In genomic region chr13:109922782-109923181, GRCm38 (mm10) we compare ENCODE assay signal across 13 mouse cellular contexts.
DNase-seq lines count a peak whose midpoint lies in the region; ATAC-seq lines count a peak whose summit lies in the region.
"Had no signal": no experiment of that assay in that cellular context is flagged by ENCODE, and none has a peak within 500 bp of the region (broad histone marks: within the 10 kb centered on the region; RNA-seq: fewer than 3 reads in every experiment).

No protein-coding gene starts in this region.

- no peak overlapping the region for H3K27ac ChIP-seq in kidney, embryonic 16.5 days (ENCODE audit: low read length)
- H3K27ac ChIP-seq: embryonic facial prominence, embryonic 10.5 days; heart, embryonic 10.5 days; midbrain, embryonic 12.5 days had no signal

- H3K9ac ChIP-seq in kidney, embryonic 16.5 days (replicated peaks; ENCODE audit: low read length), result no peak overlapping the region
- H3K9ac ChIP-seq: midbrain, embryonic 12.5 days had no signal

- H3K4me3 ChIP-seq in kidney, embryonic 16.5 days (ENCODE audit: low read length), result no peak overlapping the region
- H3K4me3 ChIP-seq in megakaryocyte, embryonic 14.5 days (replicated peaks), result peak overlapping the region; percentile 59
- H3K4me3 ChIP-seq: embryonic facial prominence, embryonic 10.5 days; erythroblast, embryonic 14.5 days; heart, embryonic 10.5 days; midbrain, embryonic 12.5 days had no signal

- H3K4me1 ChIP-seq in kidney, embryonic 16.5 days (ENCODE audit: insufficient read depth, low read length), result peaks cover 6% of the 10 kb centered on the region
- H3K4me1 ChIP-seq in megakaryocyte, embryonic 14.5 days, result peaks cover 54% of the 10 kb centered on the region

- H3K36me3 ChIP-seq in kidney, embryonic 16.5 days (ENCODE audit: insufficient read depth, low read length), result no peaks in the 10 kb centered on the region
- peaks cover 16% of the 10 kb centered on the region for H3K36me3 ChIP-seq in megakaryocyte, embryonic 14.5 days (replicated peaks; ENCODE audit: low read length)
- H3K36me3 ChIP-seq: embryonic facial prominence, embryonic 10.5 days; heart, embryonic 10.5 days; midbrain, embryonic 12.5 days had no signal

- 62% methylated on average over 12 of the region's 12 CpGs for WGBS in kidney, embryonic 16.5 days

- no peaks in the 10 kb centered on the region for H3K9me3 ChIP-seq in kidney, embryonic 16.5 days (ENCODE audit: low read length)
- H3K9me3 ChIP-seq in megakaryocyte, embryonic 14.5 days, result peaks cover 7% of the 10 kb centered on the region
- H3K9me3 ChIP-seq: embryonic facial prominence, embryonic 10.5 days; heart, embryonic 10.5 days; midbrain, embryonic 12.5 days had no signal

- no peak overlapping the region for H3K4me2 ChIP-seq in kidney, embryonic 16.5 days (replicated peaks; ENCODE audit: low read depth, low read length)
- H3K4me2 ChIP-seq: midbrain, embryonic 12.5 days had no signal

- ATAC-seq in kidney, embryonic 16.5 days (ENCODE audit: low FRiP score, low TSS enrichment), result 0 out of 2 replicates have a peak, but pooled peaks have one; percentile 37
- no peak for ATAC-seq in megakaryocyte, adult 5-6 weeks (ENCODE audit: poor library complexity, severe bottlenecking)

- peak; percentile 56 for DNase-seq in heart, adult 11 months
- no peak for DNase-seq in heart, postnatal 4 days
- DNase-seq in kidney, adult 11 months, result no peak
- DNase-seq in left cerebral cortex, adult 11 months (ENCODE audit: low spot score), result no peak
- DNase-seq: gastrocnemius, postnatal 14 days; right cerebral cortex, postnatal 25 days had no signal

- no peaks in the 10 kb centered on the region for H3K27me3 ChIP-seq in kidney, embryonic 16.5 days (ENCODE audit: insufficient read depth, low read length)
- peaks cover 39% of the 10 kb centered on the region for H3K27me3 ChIP-seq in megakaryocyte, embryonic 14.5 days (replicated peaks)
- H3K27me3 ChIP-seq: midbrain, embryonic 12.5 days had no signal
